Mouse (Mus musculus) liver (tissue): Measurements from ENCODE around the gene Dlg5.
A peak's percentile ranks its signal among the peaks of the same experiment; 100 is the strongest.

Experiments used
- DNase-seq: peaks from one replicate; pipeline ENCODE4 v3.0.0-alpha.2; 2020; ENCODE audit warnings: mixed read lengths

Dlg5 gene

DNA sequence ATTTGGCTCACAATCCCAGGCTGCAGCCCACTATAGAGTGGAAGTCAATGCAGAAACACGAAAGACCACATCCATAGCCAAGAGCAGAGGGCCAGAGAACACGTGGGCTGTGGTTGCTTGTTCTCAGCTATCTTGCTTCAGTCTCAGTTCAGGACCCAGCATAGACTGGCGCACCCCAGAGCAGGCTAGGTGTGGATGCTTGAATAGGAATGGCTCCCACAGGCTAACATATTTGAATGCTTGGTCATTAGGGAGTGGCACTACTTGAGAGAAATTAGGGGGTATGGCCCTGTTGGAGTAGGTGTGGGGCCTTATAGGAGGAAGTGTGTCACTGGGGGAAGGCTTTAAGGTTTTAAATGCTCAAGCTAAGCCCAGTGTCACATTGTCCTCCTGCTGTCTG is 62.8 kb downstream of the Dlg5 start:
- DNase-seq = no peak

DNA sequence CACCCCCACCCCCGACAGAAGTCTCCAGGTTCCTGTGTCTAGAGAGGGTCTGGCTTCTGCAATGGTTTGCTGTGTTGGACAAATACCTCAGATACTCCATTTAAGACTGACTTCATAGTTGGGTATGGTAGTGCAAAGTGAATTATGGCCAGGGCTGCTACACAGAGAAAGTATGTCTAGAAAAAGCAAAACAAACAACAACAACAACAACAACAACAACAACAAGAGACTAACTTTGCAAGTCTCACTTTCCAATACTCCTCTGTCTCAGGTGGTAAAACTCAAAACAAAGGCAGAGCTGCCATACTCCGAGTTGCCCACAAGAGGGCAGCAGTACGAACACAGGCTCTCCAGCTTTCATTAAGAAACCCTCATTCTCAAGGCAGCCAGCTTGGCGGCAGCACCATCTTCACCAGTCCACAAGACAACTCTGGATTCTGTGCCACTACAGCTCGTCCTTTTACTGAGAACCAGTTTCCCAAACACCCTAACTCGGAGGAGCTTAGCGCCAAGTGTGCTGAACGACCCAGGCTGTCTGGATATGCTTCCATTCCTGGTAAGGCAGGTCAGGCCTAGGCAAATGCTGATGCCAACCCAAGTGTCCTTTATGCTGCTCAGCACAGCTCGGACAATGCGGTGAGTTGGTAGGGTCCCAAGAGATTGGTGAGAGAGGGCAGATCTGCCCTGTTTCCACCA is 63.8 kb downstream of the Dlg5 start:
- peak; percentile 64 for DNase-seq

DNA sequence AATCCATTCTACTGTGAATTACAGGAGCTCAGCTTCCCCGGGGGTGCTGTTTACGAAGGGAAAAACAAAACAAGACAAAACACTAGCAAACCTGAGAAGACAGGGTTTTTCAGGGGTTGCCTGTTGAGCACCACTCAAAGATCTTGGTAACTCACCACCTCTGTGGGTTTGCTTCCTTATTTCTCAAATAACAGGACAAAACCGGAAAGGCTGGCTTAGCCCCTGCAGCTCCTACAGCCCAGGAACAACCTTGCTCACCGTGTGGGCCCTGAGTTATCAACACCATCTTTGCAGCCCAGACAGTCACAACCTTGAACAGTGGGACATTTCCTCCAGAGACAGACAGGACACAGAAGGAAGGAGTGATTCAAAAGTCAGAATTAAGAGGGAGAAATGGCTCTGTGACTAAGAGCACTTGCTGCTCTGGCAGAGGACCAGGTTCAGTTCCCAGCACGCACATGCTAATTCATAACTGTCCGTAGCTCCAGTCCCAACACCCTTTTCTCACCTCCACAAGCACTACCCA is 66.2 kb downstream of the Dlg5 start:
- DNase-seq = no peak

DNA sequence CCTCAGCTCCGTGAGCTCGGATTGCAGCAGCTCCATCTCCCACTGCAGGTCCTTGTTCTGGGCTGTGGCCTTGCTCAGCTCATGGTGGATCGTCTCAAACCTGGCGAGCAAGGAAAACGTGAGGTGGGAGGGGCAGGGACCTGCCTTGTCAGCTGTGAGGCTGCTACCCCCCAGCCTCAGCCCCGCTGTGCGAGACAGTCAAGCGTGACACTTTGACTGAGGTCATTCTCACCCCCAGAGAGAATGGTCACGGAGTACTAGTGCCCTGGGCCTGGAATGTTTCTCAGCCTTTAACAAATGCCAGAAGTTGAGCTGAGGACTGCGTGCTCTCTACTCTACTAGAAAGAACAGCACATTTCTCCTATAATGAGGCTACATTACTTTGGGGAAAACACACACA is 69.1 kb downstream of the Dlg5 start:
- DNase-seq = no peak

DNA sequence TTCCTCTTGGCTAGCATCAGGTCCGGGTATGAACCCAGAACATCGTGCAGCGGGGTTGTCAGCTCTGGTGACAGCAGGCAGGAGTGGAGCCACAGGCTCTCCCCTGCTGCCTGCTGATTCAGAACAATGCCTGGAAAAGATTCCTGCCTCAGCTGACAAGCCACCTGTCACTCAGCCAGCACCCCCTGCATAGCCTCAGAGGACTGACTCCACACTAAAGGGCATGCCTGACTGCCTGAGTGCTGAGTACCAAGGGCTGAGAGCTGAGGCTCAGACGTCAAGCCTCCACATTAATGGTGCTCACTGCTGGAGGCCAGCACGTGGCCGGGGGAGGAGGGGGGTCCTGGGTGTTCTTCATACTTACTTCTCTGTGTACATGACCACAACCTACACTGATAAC is 72.4 kb downstream of the Dlg5 start:
- no peak for DNase-seq

DNA sequence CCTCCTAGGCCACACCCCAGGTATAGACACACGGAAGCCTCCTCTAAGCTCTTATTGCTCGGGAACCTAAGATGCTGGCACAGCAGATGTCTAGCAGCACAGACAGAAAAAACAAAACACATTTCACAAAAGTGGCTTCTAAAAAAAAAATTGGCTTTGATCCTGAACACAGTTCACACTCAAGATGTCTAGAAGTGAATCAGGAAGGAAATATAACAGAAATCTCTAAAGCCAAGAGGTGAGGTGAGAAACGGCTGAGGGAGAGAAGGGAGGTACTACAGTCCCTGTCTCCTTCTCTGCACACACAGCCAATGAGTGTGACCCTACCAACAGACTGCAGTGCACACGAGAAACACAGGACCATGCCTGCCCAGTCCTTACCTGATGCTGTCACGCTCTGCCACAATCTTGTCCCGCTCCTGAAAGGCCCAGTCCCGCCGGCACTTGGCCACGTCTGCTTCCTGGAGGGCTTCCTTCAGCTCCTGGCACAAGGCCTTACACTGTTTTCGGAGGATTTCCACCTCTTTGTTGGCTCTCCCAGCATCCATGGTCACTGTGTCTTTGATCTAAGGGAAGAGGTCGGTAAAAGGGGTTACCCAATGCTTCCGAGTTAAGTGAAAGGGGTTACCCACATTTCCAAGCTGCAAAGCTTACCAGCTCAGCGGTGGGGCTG is 73.9 kb downstream of the Dlg5 start:
- DNase-seq = no peak

DNA sequence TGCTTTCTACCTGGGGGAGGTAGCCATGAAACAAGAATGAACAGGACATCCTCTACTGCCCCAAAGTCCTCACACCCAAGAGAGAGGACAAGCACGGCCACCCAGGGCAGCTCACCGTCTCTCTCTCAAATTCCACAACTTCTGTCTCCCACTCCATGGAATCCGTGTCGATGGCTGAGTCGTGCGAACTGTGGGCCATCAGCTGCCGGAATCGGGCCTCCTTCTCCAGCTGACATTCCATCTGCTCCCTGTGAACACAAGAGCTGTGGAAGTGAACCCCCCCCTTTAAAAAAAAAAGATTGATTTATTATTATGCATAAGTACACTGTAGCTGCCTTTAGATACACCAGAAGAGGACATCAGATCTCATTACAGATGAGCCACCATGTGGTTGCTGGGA is 79.7 kb downstream of the Dlg5 start:
- no peak for DNase-seq

DNA sequence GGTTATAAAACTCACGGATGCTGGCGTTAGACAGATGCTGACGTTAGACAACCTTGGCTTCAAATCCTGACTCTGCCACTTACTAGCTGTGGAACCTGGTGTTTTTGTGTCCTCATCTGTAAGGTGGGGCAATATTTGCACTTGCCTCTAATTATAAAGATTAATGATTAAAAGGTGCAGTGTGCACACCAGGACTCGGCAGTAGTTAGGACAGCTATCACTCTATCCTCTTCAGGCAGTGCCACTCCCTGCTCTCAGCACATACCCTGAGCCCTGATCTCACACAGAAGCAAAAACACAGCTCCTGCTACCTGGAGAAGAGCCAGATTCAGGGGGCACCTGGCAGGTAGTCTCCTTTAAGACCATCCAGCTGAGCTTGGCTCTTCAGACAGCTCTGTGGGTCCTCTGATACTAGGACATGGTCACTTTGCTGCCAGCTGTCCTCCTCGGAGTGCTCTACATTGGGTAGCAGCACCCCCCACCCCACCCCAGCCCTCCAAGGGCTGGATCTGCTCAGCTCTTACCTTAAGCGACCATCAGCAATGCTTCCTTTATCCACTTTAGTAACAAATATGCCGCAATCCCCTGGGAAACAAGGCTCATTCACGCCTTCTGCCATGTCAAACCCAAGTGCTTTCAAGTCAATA is 80.9 kb downstream of the Dlg5 start:
- no peak for DNase-seq

DNA sequence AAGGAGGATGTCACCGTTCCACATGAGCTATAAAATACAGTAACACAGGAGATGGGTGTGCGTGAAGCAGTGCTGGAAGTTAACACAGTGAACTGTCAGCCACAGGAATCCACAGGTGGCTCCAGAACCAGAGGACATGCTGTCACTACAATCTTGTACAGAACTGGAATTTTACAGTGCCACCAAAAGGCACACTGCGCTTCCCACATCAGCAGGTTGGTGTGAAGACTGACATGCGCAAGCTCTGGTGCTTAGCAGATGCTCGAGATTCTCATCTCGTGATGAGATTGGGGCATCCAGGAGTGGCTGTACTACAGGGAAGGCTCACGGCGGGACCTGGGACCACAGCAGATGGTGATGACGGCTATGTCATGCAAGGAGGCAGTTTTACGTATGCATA is 82.9 kb downstream of the Dlg5 start:
- DNase-seq = no peak

DNA sequence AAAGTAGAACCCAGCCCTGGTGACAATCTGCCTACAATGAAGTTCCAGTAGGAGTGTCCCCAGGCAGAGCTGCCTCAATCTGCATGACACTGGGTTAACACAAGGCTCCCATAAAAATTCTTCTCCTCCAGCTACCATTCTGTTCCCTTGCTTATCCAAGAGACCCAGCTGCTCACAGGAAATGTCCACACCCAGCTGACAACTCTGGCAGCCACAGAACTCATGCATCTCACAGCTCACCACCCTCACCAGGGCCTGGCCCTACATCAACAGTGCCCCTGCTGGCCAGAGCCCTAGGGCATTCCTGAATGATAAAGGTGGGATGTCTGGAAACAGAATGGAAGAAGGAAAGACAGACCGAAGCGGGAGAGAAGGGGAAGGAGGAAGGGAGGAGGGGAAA is 96.8 kb downstream of the Dlg5 start:
- peak; percentile 58 for DNase-seq

DNA sequence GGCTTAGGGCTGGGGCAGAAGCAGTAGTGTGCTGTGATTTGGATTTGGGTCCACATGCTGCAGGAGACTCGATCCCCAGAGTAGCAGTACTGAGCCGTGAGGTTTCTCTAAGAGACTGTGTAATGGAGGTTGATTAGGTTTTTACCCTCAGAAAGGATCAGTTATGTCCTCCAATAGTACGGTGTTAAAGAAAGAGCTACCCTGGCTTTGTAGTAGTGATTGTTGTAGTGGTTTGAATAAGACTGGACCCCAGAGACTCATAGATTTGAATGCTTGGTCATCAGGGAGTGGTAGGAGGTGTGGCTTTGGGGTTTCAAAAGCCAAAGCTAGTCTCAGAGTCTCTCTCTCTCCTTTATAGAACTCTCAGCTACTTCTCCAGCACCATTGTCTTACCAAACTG is 100.9 kb downstream of the Dlg5 start:
- no peak for DNase-seq

DNA sequence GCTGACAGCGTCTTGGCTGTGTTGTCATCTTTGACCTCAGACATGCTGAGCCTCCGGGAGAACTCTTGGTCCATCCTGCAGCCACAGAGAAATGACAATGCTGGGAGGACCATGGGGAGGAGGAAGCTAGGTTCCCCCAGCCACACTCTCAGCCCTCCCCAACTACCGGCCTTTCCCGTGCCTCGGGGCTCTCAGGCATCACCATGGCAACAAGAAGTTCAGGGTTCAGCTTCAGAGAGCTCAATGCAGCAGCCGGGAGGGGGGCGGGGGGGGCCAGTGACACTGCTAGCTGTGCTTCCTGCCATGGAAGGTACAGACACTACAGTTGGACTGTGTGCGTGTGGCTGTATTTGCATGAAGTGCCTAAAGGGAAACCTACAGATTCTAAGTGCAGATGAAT is 101.3 kb downstream of the Dlg5 start:
- peak; percentile 22 for DNase-seq

DNA sequence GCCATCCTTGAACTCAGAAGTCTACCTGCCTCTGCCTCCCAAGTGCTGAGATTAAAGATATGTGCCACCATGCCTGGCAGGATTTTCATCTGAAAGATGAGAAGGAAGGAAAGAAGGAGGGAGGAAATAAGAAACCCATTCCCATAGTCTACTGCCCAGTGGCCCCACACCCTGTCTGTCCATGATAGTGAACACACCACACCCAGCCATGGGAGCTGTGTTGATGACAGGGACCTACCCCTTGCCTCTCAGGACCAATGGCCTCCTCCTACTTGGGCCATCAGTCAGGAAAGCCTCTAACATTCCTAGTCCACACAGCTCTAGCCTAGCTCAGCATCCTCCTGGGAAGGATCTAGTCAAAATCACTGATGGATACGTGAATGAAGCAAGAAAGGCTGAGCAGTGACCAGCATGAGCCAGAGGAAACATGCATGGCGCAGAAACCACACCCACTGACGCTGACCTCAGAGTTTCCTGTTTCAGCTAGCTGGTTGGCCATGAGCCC is 102.7 kb downstream of the Dlg5 start:
- DNase-seq = peak; percentile 77

DNA sequence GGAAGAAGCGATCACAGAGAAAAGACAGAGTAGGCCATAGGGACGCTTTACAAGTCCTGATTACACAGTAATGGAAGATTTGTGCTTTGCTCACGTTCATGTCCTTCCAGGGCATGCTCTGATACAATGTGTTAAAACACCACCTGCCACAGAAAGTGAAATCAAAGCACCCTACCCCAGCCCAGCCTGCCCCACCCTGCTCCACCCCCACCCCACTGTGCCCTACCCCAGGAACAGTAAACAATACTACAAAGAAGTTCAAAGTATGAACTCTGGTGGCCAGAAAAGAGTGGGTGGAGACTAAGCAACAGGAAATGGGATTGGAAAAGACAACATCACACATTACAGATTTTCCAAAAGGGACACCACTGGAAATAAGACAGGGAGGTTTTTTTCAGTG is 104.0 kb downstream of the Dlg5 start:
- no peak for DNase-seq

DNA sequence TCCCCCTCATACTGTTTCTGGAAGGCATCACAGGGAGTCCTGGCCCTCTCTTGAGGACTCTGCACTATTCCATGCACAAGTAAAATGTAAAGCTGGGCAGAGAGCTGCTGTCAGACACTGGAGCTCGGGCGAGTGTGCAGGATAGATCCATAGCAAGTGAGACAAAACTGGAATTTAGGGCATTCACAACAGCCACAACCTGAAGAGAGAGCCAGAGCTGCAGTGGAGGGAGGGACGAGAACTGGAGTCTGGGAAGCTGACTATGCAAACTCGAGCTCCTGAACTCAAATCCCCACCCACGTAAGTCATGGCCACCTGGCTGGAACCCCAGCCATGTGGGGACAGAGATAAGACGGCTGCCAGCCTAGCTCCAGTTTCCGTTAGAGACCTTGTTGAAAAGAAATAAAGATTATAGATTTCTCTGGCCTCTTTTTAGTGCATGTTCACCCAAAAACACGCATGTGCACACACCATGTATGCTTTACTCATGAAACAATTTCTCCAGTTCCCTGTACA is 105.4 kb downstream of the Dlg5 start:
- peak; percentile 84 for DNase-seq

DNA sequence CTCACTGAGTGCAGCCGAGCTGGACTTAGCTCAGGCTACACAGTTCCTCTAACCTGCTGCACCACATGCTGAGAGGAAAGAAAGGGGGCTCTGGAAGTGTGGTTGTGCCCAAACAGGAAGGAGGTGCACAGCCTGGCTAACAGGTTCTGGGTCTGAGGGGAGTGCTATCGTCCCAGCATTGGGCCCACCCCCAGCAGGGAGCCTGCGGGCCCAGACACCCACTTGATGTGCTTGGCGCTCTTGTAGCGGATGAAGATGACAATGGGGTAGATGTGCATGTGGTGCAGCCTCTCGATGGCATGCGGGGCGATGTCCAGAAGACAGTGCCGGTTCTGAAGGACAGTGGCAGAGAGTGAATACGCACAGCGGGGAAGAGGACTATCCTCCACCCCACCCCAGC is 108.8 kb downstream of the Dlg5 start:
- DNase-seq = no peak

DNA sequence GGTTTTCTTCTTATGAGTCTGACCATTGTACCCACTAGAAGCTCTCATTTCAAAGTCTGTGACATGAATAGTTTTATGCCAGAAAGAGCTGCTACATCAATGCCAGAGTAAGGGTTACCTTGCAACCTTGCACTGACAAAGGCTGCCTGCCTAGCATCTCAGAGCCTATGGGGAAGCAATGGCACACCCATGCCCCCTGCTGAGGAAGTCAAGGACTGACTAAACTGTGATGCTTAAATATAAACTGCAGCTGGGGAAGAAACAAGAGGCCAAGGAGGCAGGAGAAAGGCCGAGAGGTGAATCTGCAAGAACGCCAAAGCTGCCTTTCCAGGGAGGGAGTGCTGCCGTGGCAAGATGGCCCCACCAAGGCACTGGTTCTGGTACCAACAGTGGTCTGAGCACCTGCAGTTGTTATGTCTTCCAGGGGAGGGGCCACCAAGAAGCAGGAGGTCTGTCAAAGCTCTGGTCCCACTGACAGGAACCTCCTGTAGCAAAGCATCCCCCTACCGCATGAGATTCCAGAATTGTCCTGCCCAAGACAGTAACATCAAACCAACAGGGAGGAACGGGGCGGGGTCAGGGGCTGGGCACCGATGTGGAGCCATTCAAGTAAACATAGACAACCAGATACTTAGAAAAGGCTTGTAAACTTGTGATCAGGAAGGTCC is 111.0 kb downstream of the Dlg5 start:
- no peak for DNase-seq

DNA sequence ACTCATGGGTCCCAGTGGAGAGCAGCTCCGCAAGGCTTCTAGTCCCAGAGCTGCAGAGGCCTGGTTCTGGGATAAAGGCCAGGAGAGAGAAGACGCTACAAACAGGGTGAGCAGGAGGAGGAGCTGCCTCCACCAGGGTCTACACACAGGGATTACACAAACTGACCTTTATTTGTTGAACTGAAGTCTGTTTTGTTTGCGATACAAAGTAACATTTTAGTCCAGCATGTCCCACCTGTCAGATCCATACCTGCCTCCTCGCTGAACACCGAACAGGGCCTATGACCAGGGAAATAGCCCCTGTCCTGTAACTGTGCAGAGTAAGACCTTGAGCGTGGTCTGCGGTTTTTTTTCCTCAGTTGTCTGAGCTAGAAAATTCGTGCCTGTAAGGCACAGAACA is 111.9 kb downstream of the Dlg5 start:
- no peak for DNase-seq

DNA sequence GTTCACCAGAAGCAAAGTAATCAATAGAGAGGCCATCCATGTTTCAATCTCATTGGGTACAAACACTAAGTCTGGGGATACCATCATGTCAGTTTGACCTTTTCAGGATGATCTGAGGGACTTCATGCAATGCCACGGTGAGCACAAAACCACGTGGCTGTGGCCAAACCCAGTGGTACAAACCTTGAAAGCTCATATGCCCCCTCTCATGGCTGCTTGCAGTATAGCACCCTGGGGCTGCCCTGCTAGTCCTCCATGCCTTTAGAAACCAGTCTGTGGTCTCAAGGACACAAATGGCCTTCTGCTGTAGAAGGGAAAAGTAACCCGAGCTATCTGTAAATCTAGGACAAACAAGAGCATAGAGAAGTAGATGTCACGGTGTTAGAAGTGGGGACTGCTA is 113.6 kb downstream of the Dlg5 start:
- peak; percentile 66 for DNase-seq

DNA sequence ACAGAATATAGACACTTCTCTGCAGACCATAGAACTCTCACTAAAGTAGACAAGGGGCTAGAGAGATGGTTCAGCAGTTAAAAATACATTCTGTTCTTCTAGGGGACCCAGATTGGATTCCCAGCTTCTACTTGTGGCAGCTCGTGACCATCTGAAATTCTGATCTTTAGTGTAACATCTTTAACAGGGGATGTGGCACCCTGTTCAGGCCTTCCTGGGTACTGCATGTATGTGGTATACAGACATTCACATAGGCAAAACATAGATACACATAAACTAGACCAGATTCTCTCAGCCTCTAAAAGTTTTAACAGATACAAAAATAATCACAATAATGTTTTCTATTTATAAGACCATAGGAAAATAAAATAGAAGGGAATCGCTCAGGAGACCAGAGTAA is 120.7 kb downstream of the Dlg5 start:
- no peak for DNase-seq

DNA sequence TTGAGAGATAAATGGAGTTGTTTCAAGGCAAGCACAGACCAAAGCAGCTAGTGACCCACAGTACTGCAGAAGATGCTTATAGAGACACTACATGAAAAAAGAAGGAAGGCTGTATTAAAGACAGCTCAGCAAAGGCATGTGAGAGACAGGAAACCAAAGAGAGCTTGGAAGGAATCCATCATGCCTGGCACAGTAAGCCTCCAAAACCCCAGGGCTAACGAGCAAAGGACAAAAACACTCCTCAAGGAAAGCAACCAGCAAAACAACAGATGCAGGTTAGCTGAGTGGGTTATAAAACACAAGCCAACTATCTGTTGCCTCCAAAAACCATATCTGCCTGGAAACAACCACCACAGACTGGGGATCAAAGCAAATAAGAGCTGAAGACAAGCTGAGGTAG is 121.5 kb downstream of the Dlg5 start:
- DNase-seq = no peak

DNA sequence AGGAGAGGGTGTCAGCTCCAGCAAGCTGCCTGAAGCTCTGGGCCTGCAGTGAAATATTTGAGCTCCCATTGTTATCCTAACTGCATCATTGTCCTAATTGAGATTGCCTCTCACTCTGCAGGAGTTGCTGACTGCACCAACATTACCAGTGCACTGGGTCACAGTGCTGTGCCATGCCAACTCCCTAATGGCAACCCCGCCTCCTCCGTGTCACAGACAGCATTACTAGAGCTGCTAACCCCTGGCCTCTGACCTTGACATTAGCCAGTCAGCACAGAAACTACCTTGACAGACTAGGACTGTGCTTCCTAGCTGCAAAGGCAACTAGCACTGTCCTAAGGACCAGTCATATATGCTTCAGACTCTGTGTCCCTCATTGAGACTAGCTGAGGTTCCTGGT is 139.0 kb downstream of the Dlg5 start:
- no peak for DNase-seq

DNA sequence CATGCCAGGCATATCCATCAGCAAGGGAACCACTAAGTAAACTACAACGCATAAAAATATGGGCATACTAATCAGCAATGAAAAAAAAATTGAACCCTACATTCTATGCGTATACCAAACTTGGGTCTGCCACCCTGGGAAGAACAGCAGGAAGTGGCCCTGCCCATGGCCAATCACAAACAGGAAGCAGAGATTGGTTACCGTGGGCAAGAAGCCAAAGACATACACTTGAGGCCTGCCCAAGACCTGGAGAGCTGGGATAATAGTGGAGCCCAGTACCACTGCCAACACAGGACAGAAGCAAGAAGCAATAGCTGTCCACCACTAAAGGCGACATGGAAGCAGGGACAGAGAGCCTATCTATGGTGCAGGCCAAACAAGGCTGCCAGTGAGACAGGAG is 146.9 kb downstream of the Dlg5 start:
- no peak for DNase-seq
